ENCODE assay signal across 7 mouse cellular contexts in the genomic region with DNA sequence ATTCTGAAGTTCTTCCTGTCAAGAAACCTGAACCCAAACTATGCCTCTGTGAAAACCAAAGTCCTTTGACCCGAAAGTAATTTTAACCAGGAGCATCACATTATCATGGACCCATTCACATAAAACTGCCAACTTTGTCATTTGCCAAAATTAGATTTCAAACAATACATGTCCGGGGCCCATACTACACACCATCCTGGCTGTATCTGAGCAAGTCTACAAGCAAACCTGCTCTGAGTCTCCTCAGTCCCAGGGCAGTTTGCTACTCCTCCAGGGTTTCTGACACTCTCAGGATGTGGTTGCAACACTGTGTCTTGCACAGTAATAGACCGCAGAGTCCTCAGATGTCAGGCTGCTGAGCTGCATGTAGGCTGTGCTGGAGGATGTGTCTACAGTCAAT.
DNase-seq lines count a peak whose midpoint lies in the region; ATAC-seq lines count a peak whose summit lies in the region.

No protein-coding gene starts in this region.

- peak; percentile 94 for DNase-seq in 416B (ENCODE audit: low read depth)
- peak; percentile 9 for DNase-seq in CD4-positive, CD25-positive, alpha-beta regulatory T cell, adult 2 months (ENCODE audit: low read depth, low spot score)
- DNase-seq in T-cell, adult 2 months (ENCODE audit: low spot score) = peak; percentile 24
- peak; percentile 2 for DNase-seq in thymus, postnatal 25 days

- 0 out of 2 replicates have a peak, but pooled peaks have one; percentile 32 for ATAC-seq in common myeloid progenitor, adult 5-6 weeks (replicated peaks; ENCODE audit: low read depth, poor library complexity, severe bottlenecking)
- peak; percentile 68 for ATAC-seq in inflammation-experienced regulatory T-cells, adult 6 months
- peak; percentile 52 for ATAC-seq in megakaryocyte progenitor cell, adult 5-6 weeks (replicated peaks; ENCODE audit: poor library complexity)

Comparison
In these comparisons a context has a peak if more than half of its experiments do, and no peak if none do; other contexts are left out.
1. Peak in every context shown above with its lines: DNase-seq and ATAC-seq.
2. DNase-seq: peak in every context shown above with its lines; median percentile 94 in 416B; 24 in T-cell, adult 2 months; 9 in CD4-positive, CD25-positive, alpha-beta regulatory T cell, adult 2 months; 2 in thymus, postnatal 25 days.